Mouse (Mus musculus) T-cell, adult 2 months (primary cell): ENCODE measurements at regions not wholly inside any gene's neighbourhood (a gene's known extent, or its start where the extent isn't known, plus 50 kb on each side); places are given as distances from the start of the nearest gene placed in this dataset.

Experiments
- DNase-seq: peaks from one replicate; pipeline ENCODE4 v3.0.0; 2022; ENCODE audit warnings: low spot score

DNA sequence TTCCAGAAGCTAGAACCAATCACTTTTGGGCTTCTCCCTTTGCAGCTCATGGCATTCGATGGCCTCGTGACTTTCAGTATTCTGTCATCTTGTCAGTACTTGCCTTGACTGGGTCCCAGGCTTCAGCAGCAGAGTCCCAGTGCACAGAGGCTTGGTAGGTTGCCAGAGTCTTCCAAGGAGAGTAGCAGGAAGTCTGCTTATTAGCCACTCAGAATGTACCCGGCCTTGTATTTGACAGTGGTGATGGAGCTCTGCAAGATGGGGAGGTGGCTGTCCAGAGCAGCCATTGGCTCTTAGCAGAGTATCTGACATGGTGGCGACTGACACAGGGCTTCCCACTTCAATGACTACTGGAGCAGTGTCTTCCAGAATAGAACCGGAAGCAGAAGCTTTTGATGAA, 293.3 kb upstream of the Cdh5 start:
- no peak for DNase-seq

DNA sequence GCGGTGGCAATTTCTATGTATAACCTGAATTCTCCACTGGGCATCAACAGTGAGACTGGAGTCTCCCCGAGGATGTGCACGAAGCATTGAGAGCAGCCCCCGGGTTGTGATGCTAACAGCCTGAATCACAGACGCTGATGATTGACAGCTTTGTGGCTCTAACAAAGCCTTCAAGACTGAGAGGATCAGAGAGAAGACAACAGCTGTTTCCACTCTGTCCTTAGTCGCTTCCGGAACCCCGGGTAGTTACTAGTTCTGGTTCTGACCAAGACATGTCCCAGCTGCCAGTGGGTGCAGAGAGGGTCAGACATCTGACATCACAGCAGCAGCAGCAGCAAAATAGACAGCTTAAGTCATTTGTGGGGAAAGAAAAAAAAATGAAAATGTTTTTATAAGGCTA, 292.8 kb upstream of the Cdh5 start:
- DNase-seq: no peak

DNA sequence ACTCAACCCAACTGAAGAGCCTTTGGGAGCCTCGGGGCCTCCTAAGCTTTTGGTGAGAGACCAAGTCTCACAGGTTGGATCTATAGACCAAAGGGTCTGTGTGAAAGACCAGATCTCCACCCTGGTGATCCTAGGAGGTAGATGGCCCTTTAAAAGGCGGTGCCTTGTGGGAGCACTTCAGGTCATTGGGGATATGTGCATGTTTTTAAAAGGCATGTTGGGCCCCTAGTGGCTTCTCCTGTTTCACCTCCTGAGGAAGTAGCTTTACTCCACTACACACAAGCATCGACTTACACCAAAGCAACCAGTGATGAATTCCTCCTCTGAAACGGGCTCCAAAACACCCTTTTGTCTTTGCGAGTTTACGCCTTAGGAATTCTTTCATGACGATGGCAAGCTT, 292.3 kb upstream of the Cdh5 start:
- no peak for DNase-seq

DNA sequence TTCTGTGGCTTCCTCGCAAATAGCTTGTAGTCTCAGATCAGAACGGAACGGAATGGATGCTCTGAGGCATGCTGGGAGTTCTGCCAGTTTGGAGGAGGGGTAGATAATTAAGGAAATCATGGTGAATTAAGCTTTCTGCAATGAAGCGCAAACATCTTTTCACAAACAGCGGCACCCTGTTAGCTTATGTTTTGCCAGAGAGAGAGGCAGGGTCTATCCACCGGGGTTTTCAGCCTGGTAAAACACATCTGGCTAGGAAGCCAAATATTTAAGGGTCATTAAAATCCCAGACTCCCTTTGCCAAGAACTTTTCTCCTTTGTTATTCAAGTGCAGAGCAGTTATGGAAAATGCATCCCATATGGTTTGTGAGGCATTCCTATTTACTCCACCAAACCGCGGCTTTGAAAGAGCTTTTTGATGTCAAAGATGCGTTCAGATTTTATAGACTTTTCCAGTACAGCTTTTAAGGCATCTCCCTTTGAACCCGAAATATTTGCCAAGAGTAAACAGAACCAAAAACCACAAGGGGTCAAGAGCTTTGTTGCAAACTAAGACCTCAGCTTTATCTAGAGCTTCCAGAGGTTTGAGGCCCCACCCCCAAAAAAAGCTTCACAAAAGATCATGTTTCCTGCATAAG, 287.4 kb upstream of the Cdh5 start:
- DNase-seq: no peak

DNA sequence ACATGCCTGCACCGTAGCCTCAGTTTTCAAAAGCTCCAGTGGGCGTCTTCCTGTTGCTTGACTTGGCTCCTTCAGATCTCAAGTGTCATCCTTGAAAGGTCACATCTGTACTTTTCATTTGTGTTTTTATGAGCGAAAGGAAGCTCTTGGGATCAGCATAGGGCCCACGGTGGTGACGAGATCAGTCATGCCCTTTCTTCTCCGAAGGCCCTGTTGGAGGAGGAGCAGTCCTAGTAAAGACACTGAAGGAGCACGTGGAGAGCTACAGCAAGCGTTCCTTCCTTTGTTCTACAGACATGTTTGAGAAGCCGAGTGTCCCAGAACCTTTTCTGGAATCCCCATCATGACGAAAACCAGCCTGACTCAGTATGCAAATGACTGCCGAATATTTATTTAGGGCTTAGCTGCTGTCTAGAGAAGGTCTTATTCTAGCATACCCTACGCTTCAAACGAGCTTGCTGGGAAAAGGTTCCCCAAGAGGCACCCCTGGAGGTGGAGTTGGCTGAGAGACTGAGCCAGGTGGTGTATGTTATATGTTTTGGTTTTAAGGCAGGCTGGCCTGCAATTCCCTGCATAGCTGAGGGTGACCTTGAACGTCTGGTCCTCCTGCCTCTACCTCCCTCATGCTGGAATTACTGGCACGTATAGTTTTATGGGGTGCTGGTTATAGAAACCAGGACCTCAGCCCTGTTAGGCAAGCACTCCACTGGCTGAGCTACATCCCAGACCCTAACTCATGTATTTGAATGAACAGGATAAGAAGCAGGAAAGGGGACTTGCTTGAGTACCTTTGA, 285.1 kb upstream of the Cdh5 start:
- no peak for DNase-seq

DNA sequence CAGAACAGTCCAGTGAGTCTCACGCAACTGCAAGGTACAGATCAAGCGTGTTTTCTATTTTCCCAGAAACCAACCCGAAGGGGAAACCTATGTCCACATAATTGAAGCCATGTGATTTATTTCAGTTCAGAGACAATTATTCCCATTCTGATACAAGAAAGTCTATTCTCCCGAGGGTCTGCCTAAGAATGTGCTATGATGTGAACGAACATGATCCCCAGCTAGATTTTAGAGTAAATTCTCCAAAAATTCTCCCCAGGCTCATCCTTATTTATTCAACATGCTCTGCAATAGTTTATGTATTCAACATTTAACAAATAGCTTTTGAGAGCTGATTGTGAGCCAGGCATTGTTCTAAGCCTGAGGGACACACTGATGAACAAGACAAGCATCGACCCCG, 277.9 kb upstream of the Cdh5 start:
- no peak for DNase-seq

DNA sequence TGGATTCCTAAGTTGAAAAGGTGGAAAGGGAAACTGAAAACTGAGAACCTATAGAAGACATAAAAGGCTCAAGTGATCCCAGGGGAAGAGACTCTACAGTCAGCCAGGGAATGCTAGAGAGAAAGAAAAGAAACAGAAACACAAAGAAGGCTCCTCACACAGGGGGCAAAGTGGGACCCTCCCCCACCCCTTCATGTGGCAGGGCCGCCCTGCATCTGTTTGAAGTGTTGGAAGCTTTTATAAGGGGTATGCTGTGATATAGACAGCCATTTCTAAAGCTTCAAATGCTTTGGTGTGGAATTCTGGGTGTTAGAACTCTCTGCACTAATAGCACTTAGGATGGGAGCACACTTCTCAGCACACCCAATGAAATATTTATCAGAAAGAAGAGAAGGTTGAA, 276.7 kb upstream of the Cdh5 start:
- DNase-seq: no peak

DNA sequence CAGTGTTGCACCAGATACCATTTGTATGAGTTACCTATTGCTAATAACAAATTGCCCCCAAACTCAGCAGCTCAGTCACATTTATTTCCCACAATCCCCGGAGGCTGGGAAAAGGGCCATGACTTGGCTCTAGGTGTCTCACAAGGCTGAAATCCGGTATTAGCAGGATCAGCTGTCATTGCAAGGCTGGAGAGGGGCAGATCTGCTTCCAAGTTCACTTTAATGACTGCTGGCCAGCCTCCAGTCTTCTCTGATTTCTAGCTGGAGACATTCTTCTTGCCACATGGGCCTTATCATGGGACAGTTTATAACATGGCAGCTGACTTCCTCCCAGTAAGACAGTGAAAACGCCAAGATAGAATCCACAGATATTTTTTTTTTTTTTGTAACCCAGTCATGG, 276.1 kb upstream of the Cdh5 start:
- DNase-seq: no peak

DNA sequence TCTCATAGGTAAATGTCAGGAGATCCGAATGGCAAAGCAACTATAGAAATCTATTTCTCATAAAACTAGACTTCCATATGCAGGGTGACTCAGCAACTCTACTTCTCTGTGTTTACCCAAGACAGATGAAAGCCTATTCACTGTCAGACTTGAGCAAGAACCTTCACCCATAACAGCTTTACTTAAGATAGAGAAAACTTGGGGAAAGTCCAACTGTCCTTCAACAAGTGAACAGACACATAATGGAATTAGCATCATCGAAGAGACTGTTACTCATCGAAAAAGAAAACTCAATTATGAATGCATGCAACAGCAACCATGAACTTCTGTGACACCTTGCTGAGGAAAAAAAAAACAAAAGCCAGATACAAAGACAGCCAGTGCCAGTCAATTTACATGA, 271.0 kb upstream of the Cdh5 start:
- DNase-seq: no peak

DNA sequence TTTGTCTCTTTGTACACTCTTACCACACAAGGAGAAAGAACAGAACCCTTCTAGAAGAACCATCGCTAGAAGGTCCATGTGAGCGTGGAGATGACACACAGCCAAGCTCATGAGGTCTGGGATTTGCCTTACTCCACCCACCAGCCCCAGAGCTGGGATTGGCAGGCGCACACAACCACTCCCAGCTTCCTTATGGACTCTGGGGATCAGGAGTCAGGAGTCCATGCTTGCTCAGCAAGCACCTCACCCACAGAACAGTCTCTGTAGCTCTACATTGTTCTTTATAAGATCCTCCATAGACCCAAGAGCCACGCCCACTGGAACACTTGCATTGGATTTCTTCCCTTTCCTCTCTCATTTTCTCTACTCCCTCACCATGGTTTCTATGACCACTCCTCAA, 261.4 kb upstream of the Cdh5 start:
- DNase-seq: no peak

DNA sequence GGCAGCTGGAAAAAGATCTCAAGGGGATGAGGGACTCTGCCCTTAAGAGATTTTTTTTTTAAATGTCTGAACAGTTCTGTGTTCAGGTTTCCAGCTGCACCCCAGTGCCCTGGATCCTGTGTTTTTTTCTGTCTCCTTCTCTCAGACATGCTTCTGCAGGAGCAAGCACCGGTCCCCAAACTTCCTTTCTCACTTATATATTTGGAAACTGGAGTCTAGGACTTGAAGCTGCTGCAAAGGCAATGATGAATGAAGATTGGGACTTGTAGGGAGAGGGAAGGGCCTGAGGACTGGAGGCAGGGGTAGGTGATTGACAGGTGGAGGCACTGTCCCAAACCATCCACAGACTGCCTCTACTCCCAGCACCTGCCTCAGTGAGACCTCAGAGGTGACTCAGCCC, 255.5 kb upstream of the Cdh5 start:
- no peak for DNase-seq

DNA sequence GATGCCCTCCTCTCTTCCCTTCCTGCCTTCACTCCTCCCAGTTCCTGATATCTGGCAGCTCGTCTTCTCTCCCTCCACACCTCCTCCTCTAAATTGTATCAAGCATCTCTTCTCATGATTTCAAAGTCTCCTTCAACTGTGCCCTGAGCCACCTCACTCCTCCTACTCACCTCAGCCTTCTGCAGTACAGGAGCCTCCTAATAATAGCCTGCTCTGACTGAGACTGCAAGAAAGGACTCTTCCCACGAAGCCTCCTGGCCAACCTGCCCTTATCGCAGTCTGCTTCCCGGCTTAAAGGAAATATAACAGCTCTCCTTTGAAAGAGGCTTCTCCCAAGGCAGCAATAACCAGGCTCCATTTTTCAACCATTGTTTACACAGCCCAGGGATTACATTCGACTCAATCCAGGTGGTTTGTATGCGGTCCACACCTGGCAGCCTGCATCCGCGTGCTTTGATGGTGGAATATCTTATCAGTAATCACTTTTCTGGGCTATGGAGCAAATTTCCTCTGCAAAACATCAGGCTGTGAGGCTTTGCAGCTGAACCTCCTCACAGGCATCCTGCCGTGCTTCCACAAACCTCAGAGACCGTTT, 254.9 kb upstream of the Cdh5 start:
- no peak for DNase-seq

DNA sequence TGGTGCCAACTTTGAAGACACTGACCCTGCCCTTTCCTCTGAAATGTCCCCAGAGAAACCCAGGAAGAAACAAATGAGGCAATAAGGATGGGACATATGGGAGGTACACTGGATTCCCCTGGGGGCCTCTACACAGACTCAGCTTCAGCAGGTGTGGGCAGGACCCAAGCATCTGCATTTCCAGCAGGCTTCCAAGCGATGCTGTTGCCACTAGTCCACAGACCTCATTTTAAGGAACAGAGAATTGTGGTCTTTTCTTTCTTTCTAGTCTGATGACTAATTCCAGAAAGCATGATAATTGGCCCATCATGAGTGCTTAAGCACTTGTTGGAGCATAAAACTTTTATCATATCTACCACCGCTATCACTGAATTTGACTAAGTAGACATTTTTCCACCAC, 251.6 kb upstream of the Cdh5 start:
- no peak for DNase-seq

DNA sequence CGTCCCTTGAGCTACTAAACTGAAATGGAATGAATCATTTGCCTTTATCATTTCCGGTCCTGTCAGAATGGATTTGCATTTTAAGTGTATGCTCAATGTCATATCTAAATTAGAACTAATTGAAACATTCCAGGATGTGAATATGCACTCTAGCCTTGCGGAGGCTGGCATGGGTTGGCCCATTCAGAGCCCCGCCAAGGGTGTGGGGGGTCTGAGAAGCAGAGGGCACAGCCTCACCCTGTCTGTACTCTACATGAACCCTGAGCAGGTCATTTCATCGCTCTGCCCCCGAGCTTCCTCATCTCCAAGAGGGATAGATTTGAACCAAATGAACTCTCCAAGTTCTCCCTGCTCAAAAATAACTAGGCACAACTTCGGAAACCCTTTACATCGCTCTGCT, 250.1 kb upstream of the Cdh5 start:
- no peak for DNase-seq

DNA sequence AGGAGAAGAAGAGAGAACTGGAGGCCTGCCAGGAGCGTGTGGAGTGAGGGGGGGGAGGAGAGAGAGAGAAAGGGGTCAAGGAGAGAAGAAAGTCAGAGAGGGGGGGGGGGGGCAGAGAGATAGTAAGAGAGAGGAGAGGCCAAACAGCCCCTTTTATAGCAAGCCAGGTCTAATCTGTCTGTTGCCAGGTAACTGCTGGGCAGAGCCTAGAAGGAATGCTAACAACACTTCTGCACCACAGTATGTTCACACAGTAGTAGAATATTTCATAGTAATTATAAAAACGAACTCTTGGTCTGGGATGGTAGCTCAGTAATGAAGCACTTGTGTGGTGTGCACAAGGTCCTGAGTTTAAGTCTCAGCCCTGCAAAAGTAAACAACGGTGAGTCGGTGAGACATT, 248.4 kb upstream of the Cdh5 start:
- no peak for DNase-seq

DNA sequence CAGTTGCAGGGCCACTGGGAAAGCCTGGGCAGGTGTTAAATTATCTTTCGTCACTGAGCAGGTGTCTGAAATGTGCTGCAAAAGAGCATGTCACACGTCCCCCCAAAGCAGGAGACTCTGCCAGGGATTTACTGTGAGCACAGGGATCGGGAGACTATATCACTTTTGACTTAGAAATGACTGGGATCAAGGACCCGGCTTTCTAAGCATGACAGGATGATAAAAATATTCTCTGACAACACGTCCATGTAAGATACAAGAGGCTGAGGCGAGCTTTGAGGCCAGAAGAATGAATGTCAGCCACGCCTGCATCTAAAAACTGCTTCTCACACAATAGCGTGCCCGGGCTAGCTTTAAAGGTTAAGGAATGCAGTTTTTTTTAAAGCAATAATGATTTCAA, 246.1 kb upstream of the Cdh5 start:
- DNase-seq: no peak

DNA sequence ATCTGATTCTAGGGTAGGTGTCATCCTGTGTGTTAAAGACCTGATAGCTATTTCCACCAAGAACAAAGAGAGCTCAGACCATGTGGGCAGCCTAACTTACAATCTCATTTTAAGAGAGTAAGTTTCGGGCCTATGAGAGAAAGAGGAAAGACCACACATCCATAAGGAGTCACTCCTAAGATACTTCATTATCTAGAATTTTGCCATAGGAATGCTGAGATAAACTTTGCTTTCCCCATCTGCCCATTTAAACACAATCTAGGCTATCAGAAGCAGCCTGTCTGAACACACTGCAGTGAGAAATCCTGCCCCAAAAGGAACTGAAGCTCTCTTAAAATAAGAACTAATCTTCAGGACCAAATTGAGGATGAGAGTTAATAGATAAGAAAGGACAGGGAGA, 242.3 kb upstream of the Cdh5 start:
- no peak for DNase-seq

DNA sequence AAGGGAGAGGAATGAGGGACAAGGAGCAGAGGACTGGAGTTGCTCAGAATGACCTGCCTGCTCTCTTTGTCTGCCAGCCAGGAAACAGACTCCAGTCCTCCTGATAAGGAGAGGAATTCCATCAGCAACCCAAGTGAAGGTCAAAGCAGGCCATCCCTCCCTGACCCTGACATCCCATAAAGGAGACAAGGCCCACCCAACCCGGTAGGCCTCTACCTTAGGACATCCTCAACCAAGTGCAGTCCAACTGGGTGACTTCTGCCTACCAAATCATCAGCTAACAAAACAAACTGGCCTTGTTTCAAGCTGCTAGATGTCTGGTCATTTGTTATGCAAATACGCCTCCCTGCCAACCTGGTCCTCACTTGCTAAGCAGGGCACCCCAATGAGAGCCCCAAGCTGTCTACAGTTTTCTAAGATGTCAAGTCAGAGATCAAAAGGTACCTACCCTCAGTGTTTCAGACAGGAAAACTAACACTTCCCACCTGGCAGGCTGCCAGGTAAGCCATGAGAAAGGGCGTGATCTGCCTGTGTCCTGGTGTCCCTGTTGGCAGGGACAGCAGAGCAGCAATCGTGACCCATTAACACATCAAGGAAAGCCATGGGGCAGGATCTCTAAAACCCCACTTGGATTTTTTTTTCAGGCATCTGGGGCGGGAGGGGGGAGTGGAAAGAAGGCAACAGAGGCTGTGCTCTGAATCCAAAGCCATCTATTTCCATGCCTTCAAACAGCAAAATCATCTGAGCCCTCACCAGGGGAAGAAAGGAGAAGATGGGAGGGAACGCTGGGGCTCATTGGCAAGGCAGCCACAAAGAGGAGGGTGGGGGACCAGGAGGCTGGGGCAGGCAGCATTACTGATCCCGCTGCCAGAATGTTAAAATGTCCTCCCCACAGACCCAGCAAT, 227.6 kb upstream of the Cdh5 start:
- DNase-seq: no peak

DNA sequence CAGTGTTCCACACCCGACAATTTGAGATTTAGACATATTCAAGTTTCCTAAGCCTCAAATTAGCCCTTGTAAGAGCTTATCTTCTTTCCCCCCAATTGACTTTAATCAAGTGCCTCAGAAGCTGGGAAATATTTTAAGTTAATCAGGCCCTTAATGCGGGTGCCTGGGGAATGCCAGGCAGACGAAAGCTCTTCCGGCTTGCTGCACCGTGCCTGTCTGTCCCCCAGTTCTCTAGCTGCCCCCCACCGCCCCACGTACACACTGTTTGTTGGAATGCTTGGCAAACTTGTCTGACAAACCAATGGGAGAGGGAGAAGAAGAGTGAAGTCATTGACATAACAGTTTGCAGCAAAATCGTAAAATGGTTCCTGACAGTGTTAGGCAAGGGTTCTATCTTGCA, 226.9 kb upstream of the Cdh5 start:
- DNase-seq: no peak

DNA sequence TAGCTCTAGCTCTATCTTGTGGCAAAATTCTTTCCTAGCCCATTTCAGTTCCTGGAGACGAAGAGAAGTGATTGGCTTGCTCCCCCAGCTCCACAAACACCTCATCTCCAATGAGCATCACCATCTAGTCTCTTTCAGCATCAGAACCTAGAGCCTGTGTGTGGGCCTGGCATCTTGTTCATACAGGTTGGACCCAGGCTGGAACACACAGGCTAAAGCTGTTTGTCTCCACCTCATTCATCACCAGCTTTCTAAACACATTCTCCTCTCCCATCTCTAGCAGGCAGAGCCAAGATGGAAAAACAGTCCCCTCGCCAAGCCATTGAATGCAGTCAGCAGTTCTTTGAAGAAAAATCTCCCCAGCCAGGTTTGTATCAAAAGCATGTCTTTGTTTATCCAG, 221.9 kb upstream of the Cdh5 start:
- DNase-seq: no peak

DNA sequence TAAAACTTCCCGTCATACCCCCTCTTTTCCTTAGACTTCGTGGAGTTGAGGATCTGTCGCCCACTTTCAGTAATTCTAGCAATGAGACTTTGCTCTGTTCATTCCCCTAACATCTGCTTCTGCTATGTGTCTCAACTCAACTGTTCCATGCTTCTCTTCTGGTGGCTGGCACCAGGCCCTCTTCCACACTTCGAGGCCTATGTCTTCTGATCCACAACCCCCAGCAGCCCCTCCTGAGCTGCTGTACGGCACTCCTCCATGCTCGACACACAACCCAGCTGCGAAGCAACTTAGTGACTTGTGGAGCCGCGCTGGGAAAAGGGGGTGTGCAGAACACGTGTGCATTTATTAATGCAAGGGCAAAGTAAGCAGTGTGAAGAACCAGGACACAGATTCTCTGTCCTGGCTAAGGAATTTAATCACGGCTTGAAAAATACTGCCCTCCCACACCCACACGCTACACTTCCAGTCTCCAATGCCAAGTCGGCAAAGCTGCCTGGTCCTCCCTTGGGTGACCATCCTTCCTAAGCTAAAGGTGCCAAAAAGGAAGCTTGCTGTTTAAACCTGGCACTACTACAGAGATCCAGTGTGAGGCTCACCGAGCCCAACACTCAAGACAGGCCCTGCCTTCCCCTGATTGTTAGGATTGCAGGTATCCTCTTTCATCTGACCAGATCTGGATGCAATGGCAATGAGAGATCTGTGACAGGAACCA, 220.8 kb upstream of the Cdh5 start:
- no peak for DNase-seq

DNA sequence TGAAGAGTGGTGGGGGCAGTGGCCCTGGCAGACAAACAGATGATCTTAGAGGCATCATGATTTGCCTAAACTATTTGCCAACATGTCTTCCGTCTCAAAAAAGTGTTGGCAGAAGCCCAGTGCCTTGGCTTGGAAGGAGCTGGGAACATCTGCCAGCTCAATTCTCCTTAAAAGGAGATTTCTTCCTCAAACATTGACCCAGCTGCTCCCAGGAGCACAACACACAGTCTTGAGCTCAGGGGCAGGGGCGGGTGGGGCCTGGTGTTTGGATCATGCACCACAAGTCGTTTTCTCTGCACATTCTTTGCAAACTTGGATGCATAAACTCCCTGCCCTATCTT, 220.3 kb upstream of the Cdh5 start:
- no peak for DNase-seq
